In genomic region chr1:133329638-133329964, GRCm38 (mm10) we compare ENCODE assay signal across 11 mouse cellular contexts. TPM values are rescaled to one million over a fixed set of nuclear protein-coding genes. Genes with fewer than 3 reads are reported as not detected.
DNase-seq lines count a peak whose midpoint lies in the region; ATAC-seq lines count a peak whose summit lies in the region.
"Had no signal": no experiment of that assay in that cellular context is flagged by ENCODE, and none has a peak within 500 bp of the region (broad histone marks: within the 10 kb centered on the region; RNA-seq: fewer than 3 reads in every experiment).

No protein-coding gene starts in this region.

- H3K36me3 ChIP-seq in kidney, embryonic 14.5 days (ENCODE audit: control insufficient read depth, insufficient read depth, low read length): no peaks in the 10 kb centered on the region
- no peaks in the 10 kb centered on the region for H3K36me3 ChIP-seq in forebrain, embryonic 11.5 days (ENCODE audit: control insufficient read depth, insufficient read depth, low read length)
- H3K36me3 ChIP-seq in limb, embryonic 11.5 days (ENCODE audit: control insufficient read depth, insufficient read depth, low read length): no peaks in the 10 kb centered on the region
- no peaks in the 10 kb centered on the region for H3K36me3 ChIP-seq in neural tube, embryonic 13.5 days

- H3K9me3 ChIP-seq in kidney, embryonic 14.5 days (ENCODE audit: control insufficient read depth, low read length): no peaks in the 10 kb centered on the region
- no peaks in the 10 kb centered on the region for H3K9me3 ChIP-seq in forebrain, embryonic 11.5 days (ENCODE audit: control insufficient read depth, low read length)
- no peaks in the 10 kb centered on the region for H3K9me3 ChIP-seq in limb, embryonic 11.5 days (ENCODE audit: control insufficient read depth, low read length)
- H3K9me3 ChIP-seq in neural tube, embryonic 13.5 days: no peaks in the 10 kb centered on the region

- no peak overlapping the region for H3K27ac ChIP-seq in kidney, embryonic 14.5 days (ENCODE audit: low read depth, low read length)
- H3K27ac ChIP-seq in forebrain, embryonic 11.5 days (ENCODE audit: low read depth, low read length): no peak overlapping the region
- no peak overlapping the region for H3K27ac ChIP-seq in limb, embryonic 11.5 days (replicated peaks; ENCODE audit: low read depth, low read length)
- H3K27ac ChIP-seq in neural tube, embryonic 13.5 days (replicated peaks): no peak overlapping the region

- peak overlapping the region; percentile 47 for H3K9ac ChIP-seq in kidney, embryonic 14.5 days (ENCODE audit: low read depth, low read length)
- H3K9ac ChIP-seq in forebrain, embryonic 11.5 days (ENCODE audit: low read length): peak overlapping the region; percentile 39
- peak overlapping the region; percentile 47 for H3K9ac ChIP-seq in limb, embryonic 11.5 days (ENCODE audit: low read length)
- peak overlapping the region; percentile 64 for H3K9ac ChIP-seq in neural tube, embryonic 13.5 days

- H3K4me2 ChIP-seq in kidney, embryonic 14.5 days (replicated peaks; ENCODE audit: low read depth, low read length): peak overlapping the region; percentile 50
- peak overlapping the region; percentile 65 for H3K4me2 ChIP-seq in forebrain, embryonic 11.5 days (ENCODE audit: low read depth, low read length, severe bottlenecking)
- H3K4me2 ChIP-seq in limb, embryonic 11.5 days (ENCODE audit: low read depth, severe bottlenecking): peak overlapping the region; percentile 70
- peak overlapping the region; percentile 58 for H3K4me2 ChIP-seq in neural tube, embryonic 13.5 days

- no peak for ATAC-seq in kidney, embryonic 14.5 days (ENCODE audit: low FRiP score, low TSS enrichment)
- no peak for ATAC-seq in forebrain, embryonic 11.5 days (replicated peaks; ENCODE audit: low FRiP score)
- ATAC-seq in limb, embryonic 11.5 days (ENCODE audit: insufficient number of reproducible peaks, low FRiP score, low TSS enrichment, low read depth): no peak
- ATAC-seq in neural tube, embryonic 13.5 days (ENCODE audit: low read depth): no peak

- peaks cover 33% of the 10 kb centered on the region; the same call in 1 of the 2 replicates for H3K27me3 ChIP-seq in kidney, embryonic 14.5 days (ENCODE audit: control insufficient read depth, insufficient read depth, low read length)
- H3K27me3 ChIP-seq in forebrain, embryonic 11.5 days (ENCODE audit: control insufficient read depth, insufficient read depth, low read length): peaks cover 2% of the 10 kb centered on the region; the same call in 1 of the 2 replicates
- peaks cover 15% of the 10 kb centered on the region for H3K27me3 ChIP-seq in limb, embryonic 11.5 days (ENCODE audit: control insufficient read depth, insufficient read depth, low read length)
- H3K27me3 ChIP-seq in neural tube, embryonic 13.5 days: peaks cover 26% of the 10 kb centered on the region

- H3K4me3 ChIP-seq in kidney, embryonic 14.5 days (ENCODE audit: low read length): peak overlapping the region; percentile 24
- peak overlapping the region; percentile 19 for H3K4me3 ChIP-seq in forebrain, embryonic 11.5 days (ENCODE audit: low read depth, low read length)
- peak overlapping the region; percentile 25 for H3K4me3 ChIP-seq in limb, embryonic 11.5 days (ENCODE audit: low read depth, low read length)
- peak overlapping the region; percentile 32 for H3K4me3 ChIP-seq in neural tube, embryonic 13.5 days

- H3K4me1 ChIP-seq in kidney, embryonic 14.5 days (ENCODE audit: control insufficient read depth, insufficient read depth, low read length): no peaks in the 10 kb centered on the region
- H3K4me1 ChIP-seq in forebrain, embryonic 11.5 days (replicated peaks; ENCODE audit: control insufficient read depth, insufficient read depth, low read length): peaks cover 10% of the 10 kb centered on the region
- no peaks in the 10 kb centered on the region for H3K4me1 ChIP-seq in limb, embryonic 11.5 days (ENCODE audit: control insufficient read depth, insufficient read depth, low read length)
- peaks cover 31% of the 10 kb centered on the region for H3K4me1 ChIP-seq in neural tube, embryonic 13.5 days (replicated peaks)

- DNase-seq in kidney, adult 11 months: no peak
- DNase-seq in forebrain, embryonic 11.5 days (ENCODE audit: low spot score): no peak
- no peak for DNase-seq in limb, embryonic 11.5 days (ENCODE audit: low spot score)
- DNase-seq in thymus, postnatal 4 days: no peak
- DNase-seq in urinary bladder, postnatal 25 days (ENCODE audit: low spot score): no peak
- DNase-seq in left cerebral cortex, adult 18-20 months (ENCODE audit: low spot score in 2 of 2): no peak

- 28% methylated on average over 7 of the region's 7 CpGs for WGBS in kidney, embryonic 14.5 days
- WGBS in forebrain, embryonic 11.5 days: 18% methylated on average over 7 of the region's 7 CpGs
- WGBS in limb, embryonic 11.5 days: 25% methylated on average over 7 of the region's 7 CpGs
- 20% methylated on average over 7 of the region's 7 CpGs for WGBS in neural tube, embryonic 13.5 days

RNA-seq across cellular contexts. Expression of gene Kiss1, which starts 7.9 kb away (rescaled TPM):
- polyA plus RNA-seq in kidney, embryonic 14.5 days (2014; fragmentation: Nextera tagmentation; extraction: Ambion mirVana): not detected in 2 replicates
- 0.43 TPM in 1 of 2 replicates, not detected in the other for polyA plus RNA-seq in forebrain, embryonic 11.5 days (2014; fragmentation: Nextera tagmentation; extraction: Ambion mirVana)
- not detected in 2 replicates for polyA plus RNA-seq in limb, embryonic 11.5 days (2014; fragmentation: Nextera tagmentation; extraction: Ambion mirVana)
- polyA plus RNA-seq in neural tube, embryonic 13.5 days (2015; fragmentation: Nextera tagmentation; extraction: Ambion mirVana): not detected in 2 replicates
- not detected for total RNA-seq in left cerebral cortex, adult 18-20 months (2021)
- total RNA-seq: adrenal gland, postnatal 4 days had no signal
- polyA plus RNA-seq: large intestine, adult 2 months had no signal

RNA-seq across cellular contexts. Expression of gene Golt1a, which starts 20.0 kb away (rescaled TPM):
- 2.6 and 6.1 TPM in 2 replicates for polyA plus RNA-seq in kidney, embryonic 14.5 days (2014; fragmentation: Nextera tagmentation; extraction: Ambion mirVana)
- polyA plus RNA-seq in forebrain, embryonic 11.5 days (2014; fragmentation: Nextera tagmentation; extraction: Ambion mirVana): not detected in 2 replicates
- not detected in 2 replicates for polyA plus RNA-seq in limb, embryonic 11.5 days (2014; fragmentation: Nextera tagmentation; extraction: Ambion mirVana)
- polyA plus RNA-seq in neural tube, embryonic 13.5 days (2015; fragmentation: Nextera tagmentation; extraction: Ambion mirVana): not detected in 2 replicates
- total RNA-seq in left cerebral cortex, adult 18-20 months (2021): 1 to 10 TPM in 1 of 2 experiments, not detected in 1; 1.1 TPM
- polyA plus RNA-seq: thymus, postnatal 0 days had no signal

RNA-seq across cellular contexts. Expression of gene Ren1, which starts 20.7 kb away (rescaled TPM):
- polyA plus RNA-seq in kidney, embryonic 14.5 days (2014; fragmentation: Nextera tagmentation; extraction: Ambion mirVana): 50.2 and 92.1 TPM in 2 replicates
- polyA plus RNA-seq in forebrain, embryonic 11.5 days (2014; fragmentation: Nextera tagmentation; extraction: Ambion mirVana): not detected in 2 replicates
- not detected in 2 replicates for polyA plus RNA-seq in limb, embryonic 11.5 days (2014; fragmentation: Nextera tagmentation; extraction: Ambion mirVana)
- 0.20 and 0.37 TPM in 2 replicates for polyA plus RNA-seq in neural tube, embryonic 13.5 days (2015; fragmentation: Nextera tagmentation; extraction: Ambion mirVana)
- total RNA-seq in left cerebral cortex, adult 18-20 months (2021): not detected

RNA-seq across cellular contexts. Expression of gene Etnk2, which starts 33.8 kb away (rescaled TPM):
- polyA plus RNA-seq in kidney, embryonic 14.5 days (2014; fragmentation: Nextera tagmentation; extraction: Ambion mirVana): 1.7 and 2.0 TPM in 2 replicates
- 1.8 and 2.7 TPM in 2 replicates for polyA plus RNA-seq in forebrain, embryonic 11.5 days (2014; fragmentation: Nextera tagmentation; extraction: Ambion mirVana)
- polyA plus RNA-seq in limb, embryonic 11.5 days (2014; fragmentation: Nextera tagmentation; extraction: Ambion mirVana): 1.0 and 1.3 TPM in 2 replicates
- polyA plus RNA-seq in neural tube, embryonic 13.5 days (2015; fragmentation: Nextera tagmentation; extraction: Ambion mirVana): 10.1 and 10.2 TPM in 2 replicates
- 10 to 100 TPM; 11.2 to 11.6 TPM for total RNA-seq in left cerebral cortex, adult 18-20 months (2021)

Comparison
In these comparisons a context has a peak if more than half of its experiments do, and no peak if none do; other contexts are left out.
1. RNA of gene Ren1, which starts 20.7 kb away (polyA plus RNA-seq): 50.2 to 92.1 TPM in kidney, embryonic 14.5 days; 0.20 to 0.37 TPM in neural tube, embryonic 13.5 days, not detected in forebrain, embryonic 11.5 days and not detected in limb, embryonic 11.5 days; every median in the first group is over 10 times any median in the second.
2. Peak in every context shown above with its lines, with median percentiles within 50 percentile points of each other: H3K4me2 ChIP-seq, H3K4me3 ChIP-seq and H3K9ac ChIP-seq.